Mouse (Mus musculus) liver, postnatal 0 days (tissue): ENCODE results near the gene Izumo2. TPM values are rescaled to one million over a fixed set of nuclear protein-coding genes. Genes with fewer than 3 reads are reported as not detected.

Source experiments
- ATAC-seq: fragments of 200-750 bp; cut with Nextera tagmentation; 2 replicates; pipeline ENCODE4 v1.8.0; 2017; ENCODE audit warnings: mild to moderate bottlenecking, moderate library complexity
- DNase-seq: peaks from one replicate; pipeline ENCODE4 v3.0.0-alpha.2; 2016
- H3K27ac ChIP-seq: fragments of 300-500 bp; sonication (generic); 2 replicates; pipeline ENCODE4 v1.5.1; 2014; ENCODE audit warnings: antibody characterized with exemption, moderate library complexity, mild to moderate bottlenecking, low read depth
- H3K27me3 ChIP-seq: fragments of 300-500 bp; sonication (generic); 2 replicates; pipeline ENCODE4 v1.6.1; 2014; ENCODE audit warnings: low read length, control low read depth, mixed read lengths; ENCODE audit not compliant: insufficient read depth
- H3K36me3 ChIP-seq: fragments of 300-500 bp; sonication (generic); replicated peaks from 2 replicates; pipeline ENCODE4 v1.6.1; 2014; ENCODE audit warnings: mild to moderate bottlenecking, control low read depth, low read length, moderate library complexity, mixed read lengths; ENCODE audit not compliant: insufficient read depth
- H3K4me1 ChIP-seq: fragments of 300-500 bp; sonication (generic); 2 replicates; pipeline ENCODE4 v1.6.1; 2014; ENCODE audit warnings: antibody characterized with exemption, mild to moderate bottlenecking, control low read depth; ENCODE audit not compliant: insufficient read depth
- H3K4me2 ChIP-seq: fragments of 300-500 bp; sonication (generic); 2 replicates; pipeline ENCODE4 v1.6.1; 2014; ENCODE audit warnings: low read depth, mild to moderate bottlenecking, low read length, moderate library complexity, mixed read lengths
- H3K4me3 ChIP-seq: fragments of 300-500 bp; sonication (generic); 2 replicates; pipeline ENCODE4 v1.5.1; 2014; ENCODE audit warnings: low read depth, low read length
- H3K9ac ChIP-seq: fragments of 300-500 bp; sonication (generic); replicated peaks from 2 replicates; pipeline ENCODE4 v1.6.1; 2014; ENCODE audit warnings: mild to moderate bottlenecking, moderate library complexity
- H3K9me3 ChIP-seq: fragments of 300-500 bp; sonication (generic); 2 replicates; pipeline ENCODE4 v1.6.1; 2016; ENCODE audit warnings: mild to moderate bottlenecking, control low read depth, low read length, mixed read lengths
- CTCF ChIP-seq: sonication (generic); IDR thresholded peaks from 2 replicates; pipeline ENCODE4 v1.5.1; 2016; ENCODE audit warnings: antibody characterized with exemption, low read depth
- EP300 ChIP-seq: IDR thresholded peaks from 2 replicates; pipeline ENCODE4 v1.6.1; 2016; ENCODE audit warnings: antibody characterized with exemption, low read depth, mild to moderate bottlenecking
- WGBS: fragments of 180-500 bp; shearing (Covaris S2); extraction: QIAGEN DNeasy Blood & Tissue Kit; methylation state at CpG from one replicate; pipeline ENCODE4 v1.1.7; 2014; ENCODE audit not compliant: insufficient replicate concordance; 5-methylcytosine and 5-hydroxymethylcytosine counted together
- polyA plus RNA-seq: library from polyadenylated mRNA; unstranded; fragments of >200 nt; fragmentation: Nextera tagmentation; extraction: Ambion mirVana; gene quantifications from 2 replicates; pipeline ENCODE4 v1.2.1, GENCODE M21; 2015

The Izumo2 gene
- polyA plus RNA-seq, 1 experiment from 2014 or later = not detected

- Histone ChIP-seq H3K36me3 (no peaks in the 10 kb centered on the region), H3K27ac (no peak overlapping the region), H3K4me1 (peaks cover 7% of the 10 kb centered on the region; the same call in 1 of the 2 replicates), H3K9ac (no peak overlapping the region), H3K4me3 (no peak overlapping the region), H3K9me3 (0 out of 2 replicates have a peak, but pooled peaks cover 4% of the 10 kb centered on the region), H3K4me2 (no peak overlapping the region), H3K27me3 (no peaks in the 10 kb centered on the region; the same call in 1 of the 2 replicates)
- DNase-seq (no peak), ATAC-seq (no peak)
- no peak for TF ChIP-seq CTCF
- no peak for TF ChIP-seq EP300
- 57% methylated on average over 4 of the region's 4 CpGs for WGBS
These were observed 32.4 kb upstream of the Izumo2 start for GRCm38 (mm10) chr7:44676126-44676525.

- 52% methylated on average over 2 of the region's 2 CpGs for WGBS
- ATAC-seq (no peak), DNase-seq (no peak)
- Histone ChIP-seq H3K27me3 (no peaks in the 10 kb centered on the region), H3K9me3 (0 out of 2 replicates have a peak, but pooled peaks cover 4% of the 10 kb centered on the region), H3K4me1 (0 out of 2 replicates have a peak, but pooled peaks cover 2% of the 10 kb centered on the region), H3K4me2 (no peak overlapping the region), H3K36me3 (no peaks in the 10 kb centered on the region), H3K27ac (no peak overlapping the region), H3K9ac (no peak overlapping the region), H3K4me3 (no peak overlapping the region)
- TF ChIP-seq CTCF (no peak), EP300 (no peak)
These were observed 31.9 kb upstream of the Izumo2 start for GRCm38 (mm10) chr7:44676611-44677010.

GRCm38 (mm10) chr7:44683656-44684055 is 24.9 kb upstream of the Izumo2 start:
- Histone ChIP-seq H3K4me2 (0 out of 2 replicates have a peak overlapping the region, but pooled peaks have one; percentile 18), H3K9ac (no peak overlapping the region), H3K4me3 (no peak overlapping the region), H3K36me3 (no peaks in the 10 kb centered on the region), H3K4me1 (no peaks in the 10 kb centered on the region), H3K27me3 (no peaks in the 10 kb centered on the region), H3K27ac (peak overlapping the region; percentile 80), H3K9me3 (no peaks in the 10 kb centered on the region)
- DNase-seq = peak; percentile 56
- TF ChIP-seq CTCF (no peak), EP300 (no peak; the same call in 1 of the 2 replicates)
- peak; percentile 97 for ATAC-seq
- WGBS = 65% methylated on average over 8 of the region's 8 CpGs

- TF ChIP-seq CTCF (no peak), EP300 (no peak)
- no peaks in the 10 kb centered on the region for H3K27me3 ChIP-seq
- WGBS = 46% methylated on average over 17 of the region's 17 CpGs
- H3K36me3 ChIP-seq = no peaks in the 10 kb centered on the region
- H3K27ac ChIP-seq = no peak overlapping the region
- H3K4me3 ChIP-seq = no peak overlapping the region
- no peaks in the 10 kb centered on the region for H3K9me3 ChIP-seq
- H3K9ac ChIP-seq = no peak overlapping the region
- H3K4me1 ChIP-seq = no peaks in the 10 kb centered on the region
- DNase-seq (no peak), ATAC-seq (no peak)
- no peak overlapping the region for H3K4me2 ChIP-seq
These were observed 22.8 kb upstream of the Izumo2 start for GRCm38 (mm10) chr7:44685531-44686402.

GRCm38 (mm10) chr7:44688890-44689289 is 19.7 kb upstream of the Izumo2 start:
- no peak overlapping the region for H3K4me3 ChIP-seq
- H3K9ac ChIP-seq = no peak overlapping the region
- H3K4me2 ChIP-seq = no peak overlapping the region
- H3K27ac ChIP-seq = no peak overlapping the region
- peak; percentile 41; the same call in 1 of the 2 replicates for TF ChIP-seq CTCF
- no peak for TF ChIP-seq EP300
- ATAC-seq = no peak
- H3K27me3 ChIP-seq = no peaks in the 10 kb centered on the region
- no peaks in the 10 kb centered on the region for H3K36me3 ChIP-seq
- DNase-seq = no peak
- H3K9me3 ChIP-seq = no peaks in the 10 kb centered on the region
- WGBS = 59% methylated on average over 3 of the region's 3 CpGs
- no peaks in the 10 kb centered on the region for H3K4me1 ChIP-seq

DNA sequence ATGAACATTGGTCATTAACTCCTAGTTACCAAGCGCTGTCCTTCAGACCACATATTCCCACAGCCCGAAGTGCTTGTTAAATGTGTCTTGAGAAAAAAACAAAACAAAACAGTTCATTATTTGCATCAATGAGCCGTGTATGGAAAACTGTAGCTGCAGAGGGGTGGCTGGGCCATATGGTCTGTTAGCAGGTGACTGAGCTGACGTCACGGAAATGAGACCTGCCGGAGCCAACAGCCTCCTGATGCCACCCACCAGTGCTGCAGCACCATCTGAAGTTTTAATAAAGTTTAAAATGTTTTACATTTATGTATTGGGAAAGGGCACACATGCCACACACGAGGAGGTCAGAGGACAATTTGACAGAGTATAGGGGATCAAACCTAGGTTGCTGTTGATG is 19.2 kb upstream of the Izumo2 start:
- no peaks in the 10 kb centered on the region for H3K4me1 ChIP-seq
- WGBS = 80% methylated on average over 7 of the region's 7 CpGs
- DNase-seq = no peak
- no peak overlapping the region for H3K27ac ChIP-seq
- H3K36me3 ChIP-seq = no peaks in the 10 kb centered on the region
- no peak overlapping the region for H3K9ac ChIP-seq
- no peaks in the 10 kb centered on the region for H3K9me3 ChIP-seq
- H3K4me3 ChIP-seq = no peak overlapping the region
- TF ChIP-seq CTCF = no peak
- no peak for TF ChIP-seq EP300
- ATAC-seq = no peak
- H3K27me3 ChIP-seq = no peaks in the 10 kb centered on the region
- H3K4me2 ChIP-seq = no peak overlapping the region
